Mouse (Mus musculus) monocyte, adult 5-6 weeks (primary cell): ENCODE measurements around the gene Fbxo11. TPM values are rescaled to one million over a fixed set of nuclear protein-coding genes. Genes with fewer than 3 reads are reported as not detected.
A peak's percentile ranks its signal among the peaks of the same experiment; 100 is the strongest.

ENCODE experiments used
- ATAC-seq: fragments of 153-309, 156-312 bp; replicated peaks from 2 replicates; pipeline ENCODE4 v1.8.0; 2017; ENCODE audit warnings: mild to moderate bottlenecking; ENCODE audit not compliant: low TSS enrichment, insufficient number of reproducible peaks, severe bottlenecking, poor library complexity, low FRiP score
- total RNA-seq: library from RNA; stranded (forward); fragments of 200-1000, 200-491, 200-594 nt; gene quantifications from 3 replicates; pipeline ENCODE4 v1.2.3, GENCODE M21; 2017

The Fbxo11 gene
- 61.8 to 82.8 TPM (median 75.5 TPM) in 3 replicates for total RNA-seq

GRCm38 (mm10) chr17:88065031-88065800 lies at the start of gene Fbxo11:
Gene Fbxo11 (minus strand): TSS chr17:88065291.
- no peak for ATAC-seq

GRCm38 (mm10) chr17:88113883-88114229 lies 48.8 kb upstream of the Fbxo11 start:
- ATAC-seq: no peak

DNA sequence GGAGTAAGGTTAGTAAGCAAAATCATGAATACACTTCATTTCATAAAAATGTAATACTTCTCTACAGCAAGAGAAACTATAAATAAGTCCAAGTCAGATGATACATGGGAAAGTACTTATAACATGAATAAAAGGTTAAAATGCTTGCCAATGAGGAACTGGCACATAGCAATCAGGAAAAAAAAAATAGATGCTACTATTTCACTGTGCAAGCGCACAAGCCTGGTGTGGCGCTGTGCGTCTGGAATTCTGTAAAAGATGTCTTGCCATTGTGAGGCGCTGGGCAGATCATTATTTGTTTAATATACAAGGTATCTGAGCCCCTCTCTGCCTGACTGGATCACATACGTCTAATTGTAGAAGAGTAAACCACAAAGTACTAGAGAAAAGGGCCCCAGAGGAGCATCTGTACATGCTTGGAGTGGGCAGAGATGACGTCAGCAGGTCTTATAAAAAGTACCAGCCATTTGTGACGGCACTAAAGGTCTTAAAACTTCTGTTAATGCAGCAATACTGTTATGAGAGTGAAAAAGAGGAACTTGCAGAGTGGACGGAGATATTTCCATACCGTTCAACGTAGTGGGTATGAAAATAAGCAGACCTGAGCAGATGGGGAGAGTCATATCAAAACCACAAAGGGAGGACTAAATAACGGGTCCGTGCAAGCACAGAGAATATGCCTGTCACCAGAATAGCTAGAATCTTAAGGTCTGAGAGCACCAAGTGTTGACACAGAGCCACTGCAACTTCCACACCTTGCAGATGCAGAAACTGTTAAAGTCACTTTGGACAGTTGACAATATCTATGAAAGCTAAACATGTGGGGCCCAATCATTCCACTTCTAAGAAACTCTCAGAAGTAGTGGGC lies 48.2 kb upstream of the Fbxo11 start:
- peak; percentile 74 for ATAC-seq

DNA sequence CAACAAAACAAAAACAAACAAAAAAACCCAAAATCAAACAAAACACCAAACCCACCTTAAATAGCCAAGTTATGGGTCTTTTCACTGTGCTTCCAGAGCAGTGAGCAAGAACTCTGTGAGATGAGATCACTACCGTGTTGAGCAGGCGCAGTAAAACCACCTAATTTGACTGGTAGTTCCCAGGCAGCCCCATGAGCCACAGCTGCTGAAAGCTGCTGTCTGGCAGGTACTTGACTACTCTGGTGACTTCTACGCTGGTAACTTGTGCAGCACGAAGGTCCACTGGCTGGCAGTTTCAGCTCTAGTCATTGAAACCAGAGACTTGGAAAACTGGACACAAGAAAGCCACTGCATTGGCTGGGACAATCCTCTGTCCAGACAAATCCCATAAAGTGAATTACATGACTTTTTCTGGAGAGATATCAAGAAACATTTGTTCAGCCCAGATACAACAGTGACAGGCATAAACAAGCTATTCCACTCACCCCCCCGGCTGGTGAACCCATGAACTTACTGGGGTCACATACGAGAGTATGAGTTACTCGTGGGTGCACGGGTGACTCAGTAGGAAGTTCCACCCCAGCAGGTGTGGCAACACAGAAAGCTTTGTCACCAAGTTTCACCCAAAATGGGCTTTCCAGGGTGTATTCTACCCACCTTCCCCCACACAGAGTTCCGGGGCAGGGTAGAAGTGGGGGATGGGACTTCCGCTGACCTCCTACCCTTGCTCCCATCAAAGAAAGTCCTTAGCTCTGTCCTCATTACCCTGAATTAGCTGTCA lies 47.0 kb upstream of the Fbxo11 start:
- peak; percentile 81 for ATAC-seq

DNA sequence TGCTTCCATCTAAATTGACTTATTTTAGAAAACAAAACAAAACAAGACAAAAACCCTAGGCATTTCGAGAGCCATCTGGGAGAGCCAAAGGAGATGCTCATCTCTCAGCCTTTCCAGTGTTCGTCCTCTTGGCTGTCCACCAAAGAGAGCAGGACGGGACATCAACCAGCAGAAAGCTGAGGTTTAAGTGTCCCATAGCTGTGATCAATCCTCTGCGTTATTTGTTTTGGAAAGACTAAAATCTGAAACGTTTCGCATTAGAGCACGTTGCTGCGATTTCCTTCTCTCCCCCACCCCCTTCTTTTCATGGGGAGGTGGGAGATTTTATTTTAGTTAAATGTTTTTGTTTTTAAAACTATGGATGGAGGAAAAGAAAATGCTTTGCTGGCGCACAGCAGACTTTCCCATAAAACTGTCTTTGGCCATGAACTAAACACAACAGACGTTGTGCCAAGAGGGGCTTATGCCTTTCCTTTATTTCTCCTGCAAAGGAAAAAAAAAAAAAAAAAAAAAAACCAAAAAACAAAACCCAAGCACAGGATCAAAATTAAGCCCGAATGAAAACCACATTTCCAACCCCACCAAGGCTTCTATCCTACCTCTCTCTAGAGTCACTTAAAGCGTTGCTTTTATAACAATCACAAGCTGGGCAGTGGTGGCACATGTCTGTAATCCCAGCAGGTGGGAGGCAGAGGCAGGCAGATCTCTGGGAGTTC lies 46.1 kb upstream of the Fbxo11 start:
- no peak for ATAC-seq

DNA sequence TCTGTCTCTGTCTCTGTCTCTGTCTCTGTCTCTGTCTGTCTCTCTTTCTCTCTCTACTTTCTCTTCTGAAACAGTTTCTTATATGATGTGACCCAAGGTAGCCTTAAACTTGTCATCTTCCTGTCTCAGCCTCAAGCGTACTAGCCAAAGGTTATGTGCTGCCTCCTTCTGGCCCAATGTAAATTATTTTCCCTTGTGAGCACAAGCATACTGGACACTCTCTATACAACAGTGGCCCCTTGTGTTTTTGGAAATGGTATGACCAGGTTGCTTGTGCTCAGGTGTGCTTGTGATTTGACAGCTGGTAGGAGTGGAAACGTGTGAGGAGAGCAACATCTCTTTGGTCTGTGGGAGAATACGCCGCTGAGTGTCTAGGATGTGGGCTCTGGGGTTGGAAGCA lies 42.6 kb upstream of the Fbxo11 start:
- no peak for ATAC-seq

DNA sequence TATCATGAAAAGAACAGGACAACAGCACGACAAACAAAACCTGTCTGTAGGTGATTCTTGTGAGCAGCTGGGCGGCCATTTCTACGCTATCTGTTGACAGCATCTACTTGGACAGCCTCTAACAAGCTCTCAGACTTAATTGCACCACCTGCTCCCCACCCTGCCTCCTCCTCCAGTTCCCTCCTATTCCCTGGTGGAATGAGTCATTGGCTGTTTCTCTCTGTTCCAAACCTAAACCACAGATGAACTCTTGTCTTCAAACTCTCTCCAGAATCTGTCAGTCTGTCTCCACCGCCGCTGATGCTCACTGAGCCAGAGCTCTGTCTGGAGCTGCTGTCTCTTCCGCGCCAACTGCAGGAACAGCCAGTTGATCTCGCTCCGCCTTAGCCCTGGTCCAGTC lies 41.3 kb upstream of the Fbxo11 start:
- ATAC-seq: no peak

- no peak for ATAC-seq
Measured at GRCm38 (mm10) chr17:88102597-88102996, 37.5 kb upstream of the Fbxo11 start.

GRCm38 (mm10) chr17:88098181-88098852 lies 33.2 kb upstream of the Fbxo11 start:
- ATAC-seq: no peak

GRCm38 (mm10) chr17:88097543-88097942 lies 32.5 kb upstream of the Fbxo11 start:
- ATAC-seq: no peak

DNA sequence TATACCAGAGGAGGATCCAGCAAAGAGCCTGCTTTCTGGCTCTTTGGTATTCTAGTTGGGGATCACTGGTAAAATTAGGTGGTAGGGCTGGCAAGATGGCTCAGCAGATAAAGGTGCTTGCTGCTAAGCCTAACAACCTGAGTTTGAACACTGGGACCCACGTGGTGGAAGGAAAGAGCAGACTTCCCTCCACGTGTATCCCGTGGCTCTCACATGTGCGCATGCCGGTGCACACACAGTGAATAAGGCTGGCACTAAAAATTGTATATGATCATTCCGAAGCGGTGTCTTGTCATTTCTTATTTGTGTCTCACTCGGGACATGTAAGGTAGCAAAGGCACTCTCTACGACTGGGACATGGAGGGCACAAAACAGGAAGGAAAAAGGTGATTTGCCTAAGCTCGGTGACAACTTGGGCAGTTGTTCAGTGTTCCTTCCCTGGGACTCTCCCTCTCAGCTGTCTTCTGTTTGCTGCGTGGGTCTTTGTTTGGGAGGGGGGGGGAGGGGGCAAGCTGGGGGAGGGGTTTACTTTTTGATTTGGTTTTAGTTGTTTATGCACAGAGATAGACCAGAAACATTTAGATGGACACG lies 31.8 kb upstream of the Fbxo11 start:
- ATAC-seq: no peak

- no peak for ATAC-seq
Measured at GRCm38 (mm10) chr17:88095517-88096198, 30.6 kb upstream of the Fbxo11 start.

- no peak for ATAC-seq
Measured at GRCm38 (mm10) chr17:88094327-88094726, 29.2 kb upstream of the Fbxo11 start.

DNA sequence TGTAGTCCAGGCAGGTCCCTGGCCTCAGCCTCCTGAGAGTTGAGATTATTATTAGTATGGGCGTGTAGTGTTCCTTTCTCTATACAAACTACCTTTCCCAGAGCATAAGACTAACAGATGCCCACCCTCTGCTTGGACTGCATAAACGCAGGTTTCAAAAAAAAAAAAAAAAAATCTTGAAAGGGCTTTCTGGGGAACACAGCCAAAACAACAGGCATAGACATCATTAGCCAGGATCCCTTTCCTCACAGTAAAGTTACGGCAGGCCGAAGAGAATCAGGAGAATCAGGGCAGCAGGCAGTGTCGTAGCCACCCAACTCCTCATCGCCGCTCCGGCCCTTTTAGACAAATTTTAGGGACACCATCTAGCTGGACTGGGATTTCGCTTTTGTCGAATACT lies 28.7 kb upstream of the Fbxo11 start:
- ATAC-seq: no peak

GRCm38 (mm10) chr17:88085976-88086375 lies 20.9 kb upstream of the Fbxo11 start:
- ATAC-seq: no peak

DNA sequence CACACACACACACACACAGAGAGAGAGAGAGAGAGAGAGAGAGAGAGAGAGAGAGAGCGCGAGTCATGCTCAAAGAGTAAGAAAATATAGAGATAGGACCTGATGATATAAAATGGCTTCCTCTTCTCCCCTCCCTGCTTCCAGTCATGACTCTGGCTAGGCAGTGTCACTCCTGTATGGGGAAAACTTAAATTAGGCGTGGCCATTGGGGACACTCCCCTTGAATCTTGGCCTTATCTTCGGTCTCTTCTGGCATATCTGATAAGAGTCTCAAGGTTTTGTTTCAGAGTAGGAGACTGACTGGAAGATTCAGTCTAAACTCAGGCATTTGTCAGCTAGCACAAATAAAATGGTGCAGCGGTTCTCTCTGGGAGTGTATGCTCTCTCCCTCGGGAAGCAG lies 16.4 kb upstream of the Fbxo11 start:
- ATAC-seq: no peak

GRCm38 (mm10) chr17:88079771-88080170 lies 14.7 kb upstream of the Fbxo11 start:
- ATAC-seq: no peak
